Mouse (Mus musculus) liver, adult 10 weeks (tissue): Measurements from ENCODE around the gene Stx11. TPM values are rescaled to one million over a fixed set of nuclear protein-coding genes. Genes with fewer than 3 reads are reported as not detected.

Source experiments
- polyA plus RNA-seq: library from polyadenylated mRNA; stranded (reverse); fragments of 350-450 nt; fragmentation: Illumina TruSeq; extraction: RNeasy Lipid Tissue Mini Kit (QIAGEN cat#74804); gene quantifications from one replicate; pipeline ENCODE4 v1.2.3, GENCODE M21; 2014; ENCODE audit warnings: low read depth, low replicate concordance

The Stx11 gene
- 0.64 TPM for polyA plus RNA-seq

GRCm38 (mm10) chr10:12964151-12965075, at the start of gene Stx11:
Stx11 (minus strand) TSS chr10:12964298.

GRCm38 (mm10) chr10:13005043-13005442, 40.9 kb upstream of the Stx11 start, which contains the start of gene Sf3b5:
Sf3b5 (plus strand) TSS chr10:13005343.

Other genes starting within 250 kb of the Stx11 start
- 18.5 TPM for gene Utrn, start 94.9 kb downstream of the Stx11 start, polyA plus RNA-seq
- gene Sf3b5, start 41.0 kb upstream of the Stx11 start, polyA plus RNA-seq = not detected
- gene Plagl1, start 96.2 kb upstream of the Stx11 start, polyA plus RNA-seq = 2.3 TPM
- gene Zc2hc1b, start 213.7 kb upstream of the Stx11 start, polyA plus RNA-seq = not detected
- 21.2 TPM for gene Ltv1, start 228.9 kb upstream of the Stx11 start, polyA plus RNA-seq